Mouse (Mus musculus) spleen, adult 10 weeks (tissue): ENCODE measurements around the gene Gm6502. TPM values are rescaled to one million over a fixed set of nuclear protein-coding genes. Genes with fewer than 3 reads are reported as not detected.

Source experiments
- polyA plus RNA-seq: library from polyadenylated mRNA; stranded (reverse); fragments of 350-450 nt; fragmentation: Illumina TruSeq; extraction: RNeasy Lipid Tissue Mini Kit (QIAGEN cat#74804); gene quantifications from one replicate; pipeline ENCODE4 v1.2.3, GENCODE M21; 2015; ENCODE audit warnings: low replicate concordance; ENCODE audit not compliant: insufficient read depth

Gm6502 gene
- polyA plus RNA-seq, result not detected

GRCm38 (mm10) chr5:94314135-94314534, at the start of gene Gm6502:
Gene Gm6502, plus strand, starts transcription at chr5:94314435.

GRCm38 (mm10) chr5:94306696-94307095, 7.5 kb upstream of the Gm6502 start, which contains the start of gene A430089I19Rik:
Gene A430089I19Rik, minus strand, starts transcription at chr5:94306796.

GRCm38 (mm10) chr5:94339449-94339848, 25.2 kb downstream of the Gm6502 start, which contains the start of gene AA792892:
Gene AA792892, plus strand, starts transcription at chr5:94339749.

Other genes starting within 250 kb of the Gm6502 start
- gene BC061212, start 243.9 kb upstream of the Gm6502 start, polyA plus RNA-seq, result not detected
- not detected for gene Gm6351, start 238.1 kb upstream of the Gm6502 start, polyA plus RNA-seq
- not detected for gene Gm3106, start 96.4 kb upstream of the Gm6502 start, polyA plus RNA-seq
- gene A430089I19Rik, start 7.6 kb upstream of the Gm6502 start, polyA plus RNA-seq, result not detected
- gene AA792892, start 25.3 kb downstream of the Gm6502 start, polyA plus RNA-seq, result not detected
- gene Gm7682, start 131.3 kb downstream of the Gm6502 start, polyA plus RNA-seq, result not detected
- gene Gm3139, start 211.9 kb downstream of the Gm6502 start, polyA plus RNA-seq, result not detected